Mouse (Mus musculus) neural tube, embryonic 13.5 days (tissue): ENCODE data around the gene Tspan1. TPM values are rescaled to one million over a fixed set of nuclear protein-coding genes. Genes with fewer than 3 reads are reported as not detected.

Experiments
- ATAC-seq: fragments of 200-750 bp; cut with Nextera tagmentation; 2 replicates; pipeline ENCODE4 v1.8.0; 2017; ENCODE audit warnings: low read depth, mild to moderate bottlenecking, moderate TSS enrichment, moderate library complexity
- H3K27ac ChIP-seq: fragments of 300-500 bp; sonication (generic); replicated peaks from 2 replicates; pipeline ENCODE4 v1.5.1; 2015; ENCODE audit warnings: moderate library complexity, mild to moderate bottlenecking, inconsistent platforms
- H3K27me3 ChIP-seq: fragments of 300-500 bp; sonication (generic); 2 replicates; pipeline ENCODE4 v1.6.1; 2015; ENCODE audit warnings: mild to moderate bottlenecking, inconsistent platforms
- H3K36me3 ChIP-seq: fragments of 300-500 bp; sonication (generic); 2 replicates; pipeline ENCODE4 v1.6.1; 2015; ENCODE audit warnings: mild to moderate bottlenecking, inconsistent platforms
- H3K4me1 ChIP-seq: fragments of 300-500 bp; sonication (generic); replicated peaks from 2 replicates; pipeline ENCODE4 v1.6.1; 2015; ENCODE audit warnings: inconsistent platforms
- H3K4me2 ChIP-seq: fragments of 300-500 bp; sonication (generic); 2 replicates; pipeline ENCODE4 v1.6.1; 2015; ENCODE audit warnings: inconsistent platforms, mild to moderate bottlenecking, moderate library complexity
- H3K4me3 ChIP-seq: fragments of 300-500 bp; sonication (generic); 2 replicates; pipeline ENCODE4 v1.5.1; 2015; ENCODE audit warnings: mild to moderate bottlenecking, inconsistent platforms
- H3K9ac ChIP-seq: fragments of 300-500 bp; sonication (generic); 2 replicates; pipeline ENCODE4 v1.6.1; 2015; ENCODE audit warnings: moderate library complexity, mild to moderate bottlenecking, inconsistent platforms
- H3K9me3 ChIP-seq: fragments of 300-500 bp; sonication (generic); 2 replicates; pipeline ENCODE4 v1.6.1; 2016; ENCODE audit warnings: inconsistent platforms
- WGBS: fragments of 180-500 bp; shearing (Covaris S2); methylation state at CpG from one replicate; pipeline ENCODE4 v1.1.7; 2015; 5-methylcytosine and 5-hydroxymethylcytosine counted together
- polyA plus RNA-seq: library from polyadenylated mRNA; unstranded; fragments of >200 nt; fragmentation: Nextera tagmentation; extraction: Ambion mirVana; gene quantifications from 2 replicates; pipeline ENCODE4 v1.2.1, GENCODE M21; 2015

Tspan1 gene
- polyA plus RNA-seq, 1 experiment from 2014 or later = not detected

- no peaks in the 10 kb centered on the region for H3K36me3 ChIP-seq
- H3K27me3 ChIP-seq = peaks cover 25% of the 10 kb centered on the region
- H3K4me1 ChIP-seq = peaks cover 18% of the 10 kb centered on the region
- H3K9me3 ChIP-seq = no peaks in the 10 kb centered on the region
- H3K27ac ChIP-seq = no peak overlapping the region
- ATAC-seq = no peak
- H3K4me3 ChIP-seq = no peak overlapping the region
- 55% methylated on average over 1 of the region's 1 CpGs for WGBS
- H3K4me2 ChIP-seq = no peak overlapping the region
- H3K9ac ChIP-seq = no peak overlapping the region
These were observed 25.7 kb downstream of the Tspan1 start for GRCm38 (mm10) chr4:116141736-116142135.

GRCm38 (mm10) chr4:116140801-116141574 is 26.4 kb downstream of the Tspan1 start:
- no peak for ATAC-seq

GRCm38 (mm10) chr4:116137421-116137996 is 29.9 kb downstream of the Tspan1 start:
- ATAC-seq = no peak
- WGBS = 57% methylated on average over 13 of the region's 13 CpGs
- no peaks in the 10 kb centered on the region for H3K4me1 ChIP-seq
- H3K4me3 ChIP-seq = no peak overlapping the region
- H3K9me3 ChIP-seq = no peaks in the 10 kb centered on the region
- H3K36me3 ChIP-seq = no peaks in the 10 kb centered on the region
- H3K9ac ChIP-seq = no peak overlapping the region
- 0 out of 2 replicates have a peak, but pooled peaks cover 2% of the 10 kb centered on the region for H3K27me3 ChIP-seq
- no peak overlapping the region for H3K27ac ChIP-seq
- no peak overlapping the region for H3K4me2 ChIP-seq

More at GRCm38 (mm10) chr4:116140801-116141574, 26.4 kb downstream of the Tspan1 start:
- Histone ChIP-seq H3K36me3 (no peaks in the 10 kb centered on the region), H3K9ac (no peak overlapping the region), H3K4me2 (no peak overlapping the region), H3K4me1 (peaks cover 18% of the 10 kb centered on the region), H3K27ac (no peak overlapping the region), H3K4me3 (no peak overlapping the region), H3K27me3 (peaks cover 25% of the 10 kb centered on the region), H3K9me3 (no peaks in the 10 kb centered on the region)
- WGBS = 78% methylated on average over 7 of the region's 7 CpGs

GRCm38 (mm10) chr4:116134990-116135389 is 32.4 kb downstream of the Tspan1 start:
- no peaks in the 10 kb centered on the region for H3K36me3 ChIP-seq
- no peak overlapping the region for H3K27ac ChIP-seq
- 42% methylated on average over 2 of the region's 2 CpGs for WGBS
- no peak overlapping the region for H3K4me2 ChIP-seq
- no peak overlapping the region for H3K9ac ChIP-seq
- H3K27me3 ChIP-seq = no peaks in the 10 kb centered on the region
- H3K4me3 ChIP-seq = no peak overlapping the region
- H3K9me3 ChIP-seq = no peaks in the 10 kb centered on the region
- peak; percentile 43; the same call in 1 of the 2 replicates for ATAC-seq
- no peaks in the 10 kb centered on the region for H3K4me1 ChIP-seq

GRCm38 (mm10) chr4:116133126-116133525 is 34.3 kb downstream of the Tspan1 start:
- no peak for ATAC-seq
- Histone ChIP-seq H3K9ac (no peak overlapping the region), H3K4me1 (no peaks in the 10 kb centered on the region), H3K9me3 (no peaks in the 10 kb centered on the region), H3K36me3 (no peaks in the 10 kb centered on the region), H3K27ac (no peak overlapping the region), H3K27me3 (no peaks in the 10 kb centered on the region), H3K4me3 (no peak overlapping the region), H3K4me2 (no peak overlapping the region)
- 74% methylated on average over 4 of the region's 4 CpGs for WGBS

- Histone ChIP-seq H3K27me3 (no peaks in the 10 kb centered on the region), H3K27ac (peak overlapping the region; percentile 64; the same call in 1 of the 2 replicates), H3K9ac (peak overlapping the region; percentile 12; the same call in 1 of the 2 replicates), H3K4me2 (no peak overlapping the region), H3K36me3 (no peaks in the 10 kb centered on the region), H3K9me3 (no peaks in the 10 kb centered on the region), H3K4me1 (peaks cover 18% of the 10 kb centered on the region), H3K4me3 (no peak overlapping the region)
- WGBS = 60% methylated on average over 6 of the region's 6 CpGs
- no peak for ATAC-seq
These were observed 39.4 kb downstream of the Tspan1 start for GRCm38 (mm10) chr4:116127956-116128355.

GRCm38 (mm10) chr4:116125803-116126386 is 41.5 kb downstream of the Tspan1 start:
- WGBS = 94% methylated on average over 4 of the region's 4 CpGs

GRCm38 (mm10) chr4:116123602-116124519 is 43.5 kb downstream of the Tspan1 start, which contains the start of the genes Rad54l and Pomgnt1:
Rad54l (minus strand) TSS chr4:116123690.
Pomgnt1 (plus strand) TSS chr4:116123840.
- 6% methylated on average over 24 of the region's 24 CpGs for WGBS
- H3K4me3 ChIP-seq = peak within 1 kb of the TSS; percentile 62
- peak within 1 kb of the TSS; percentile 72 for H3K9ac ChIP-seq
- H3K27ac ChIP-seq = peak within 1 kb of the TSS; percentile 54; the same call in 1 of the 2 replicates
- no peaks in the 10 kb centered on the region for H3K9me3 ChIP-seq
- peaks cover 21% of the 10 kb centered on the region for H3K4me1 ChIP-seq
- H3K36me3 ChIP-seq = no peaks in the 10 kb centered on the region
- H3K4me2 ChIP-seq = peak within 1 kb of the TSS; percentile 78
- no peaks in the 10 kb centered on the region for H3K27me3 ChIP-seq
- ATAC-seq = peak; percentile 98

More at GRCm38 (mm10) chr4:116125803-116126386, 41.5 kb downstream of the Tspan1 start:
- Histone ChIP-seq H3K9me3 (no peaks in the 10 kb centered on the region), H3K4me1 (peaks cover 21% of the 10 kb centered on the region), H3K4me3 (no peak overlapping the region), H3K9ac (no peak overlapping the region), H3K27ac (no peak overlapping the region), H3K27me3 (no peaks in the 10 kb centered on the region), H3K4me2 (no peak overlapping the region), H3K36me3 (no peaks in the 10 kb centered on the region)
- no peak for ATAC-seq

- H3K4me1 ChIP-seq = peaks cover 21% of the 10 kb centered on the region
- ATAC-seq = no peak
- H3K4me3 ChIP-seq = peak overlapping the region; percentile 62
- no peak overlapping the region for H3K27ac ChIP-seq
- H3K9ac ChIP-seq = peak overlapping the region; percentile 72; the same call in 1 of the 2 replicates
- H3K9me3 ChIP-seq = no peaks in the 10 kb centered on the region
- H3K36me3 ChIP-seq = no peaks in the 10 kb centered on the region
- WGBS = 5% methylated on average over 1 of the region's 1 CpGs
- peak overlapping the region; percentile 78 for H3K4me2 ChIP-seq
- H3K27me3 ChIP-seq = no peaks in the 10 kb centered on the region
These were observed 44.6 kb downstream of the Tspan1 start for GRCm38 (mm10) chr4:116122762-116123161.
